Mouse (Mus musculus) spleen, postnatal 14 days (tissue): ENCODE data around the gene Kif21a.

ENCODE experiments used
- DNase-seq, 2 experiments: peaks; one replicate each; pipeline ENCODE4 v3.0.0; 2021 to 2022; ENCODE audit warnings: low spot score in 2 of 2

Kif21a gene

GRCm38 (mm10) chr15:91018161-91018860 lies 31.4 kb downstream of the Kif21a start:
- no peak for DNase-seq

GRCm38 (mm10) chr15:91017261-91018160 lies 32.2 kb downstream of the Kif21a start:
- no peak for DNase-seq

- no peak for DNase-seq
Observed at GRCm38 (mm10) chr15:91016366-91016765, 33.4 kb downstream of the Kif21a start.

- no peak for DNase-seq
Observed at GRCm38 (mm10) chr15:91012793-91013580, 36.8 kb downstream of the Kif21a start.

GRCm38 (mm10) chr15:91010218-91010617 lies 39.5 kb downstream of the Kif21a start:
- DNase-seq = no peak

GRCm38 (mm10) chr15:91007123-91007830 lies 42.5 kb downstream of the Kif21a start:
- no peak for DNase-seq

- no peak for DNase-seq
Observed at GRCm38 (mm10) chr15:91004726-91005125, 45.0 kb downstream of the Kif21a start.

- no peak for DNase-seq
Observed at GRCm38 (mm10) chr15:91001037-91001616, 48.6 kb downstream of the Kif21a start.

GRCm38 (mm10) chr15:91000280-91001036 lies 49.3 kb downstream of the Kif21a start:
- no peak for DNase-seq

- no peak for DNase-seq
Observed at GRCm38 (mm10) chr15:90992871-90993270, 56.9 kb downstream of the Kif21a start.

- DNase-seq = no peak
Observed at GRCm38 (mm10) chr15:90992388-90992787, 57.4 kb downstream of the Kif21a start.

- DNase-seq = no peak
Observed at GRCm38 (mm10) chr15:90991843-90992242, 57.9 kb downstream of the Kif21a start.

GRCm38 (mm10) chr15:90987714-90988250 lies 62.0 kb downstream of the Kif21a start:
- DNase-seq = no peak

GRCm38 (mm10) chr15:90975914-90976313 lies 73.8 kb downstream of the Kif21a start:
- no peak for DNase-seq

GRCm38 (mm10) chr15:90971914-90972767 lies 77.6 kb downstream of the Kif21a start:
- no peak for DNase-seq

- DNase-seq = no peak
Observed at GRCm38 (mm10) chr15:90963320-90963719, 86.4 kb downstream of the Kif21a start.

- DNase-seq = no peak
Observed at GRCm38 (mm10) chr15:90962548-90962947, 87.2 kb downstream of the Kif21a start.

GRCm38 (mm10) chr15:90960831-90961554 lies 88.8 kb downstream of the Kif21a start:
- DNase-seq = no peak
